ENCODE assay signal across 16 mouse cellular contexts in genomic region chr10:76275256-76275655, GRCm38 (mm10). TPM values are rescaled to one million over a fixed set of nuclear protein-coding genes. Genes with fewer than 3 reads are reported as not detected.
"Had no signal": no experiment of that assay in that cellular context is flagged by ENCODE, and none has a peak within 500 bp of the region (broad histone marks: within the 10 kb centered on the region; RNA-seq: fewer than 3 reads in every experiment).

No protein-coding gene starts in this region.

- H3K9ac ChIP-seq: liver, embryonic 15.5 days; neural tube, embryonic 15.5 days had no signal

- H3K4me1 ChIP-seq: limb, embryonic 10.5 days; liver, embryonic 15.5 days; midbrain, embryonic 10.5 days; neural tube, embryonic 15.5 days had no signal

- H3K9me3 ChIP-seq: limb, embryonic 10.5 days; liver, embryonic 15.5 days; midbrain, embryonic 10.5 days; neural tube, embryonic 15.5 days had no signal

- H3K4me2 ChIP-seq: liver, embryonic 11.5 days; liver, embryonic 15.5 days; neural tube, embryonic 15.5 days had no signal

- H3K27me3 ChIP-seq: liver, embryonic 15.5 days; neural tube, embryonic 15.5 days had no signal

- ATAC-seq: intestine, embryonic 16.5 days; lung, postnatal 0 days had no signal

- H3K4me3 ChIP-seq: limb, embryonic 10.5 days; liver, embryonic 15.5 days; midbrain, embryonic 10.5 days; myocyte; neural tube, embryonic 15.5 days had no signal

- DNase-seq: lung, adult 2 months; lung, postnatal 4 days; midbrain, embryonic 14.5 days; right cerebral cortex, adult 18-20 months; right cerebral cortex, postnatal 25 days; spleen, adult 18-20 months; thymus, adult 2 months; thymus, postnatal 25 days had no signal

- H3K27ac ChIP-seq: limb, embryonic 10.5 days; liver, embryonic 15.5 days; midbrain, embryonic 10.5 days; neural tube, embryonic 15.5 days had no signal

RNA-seq across cellular contexts. Expression of gene S100b, which starts 21.6 kb away (rescaled TPM):
- polyA plus RNA-seq: limb, embryonic 10.5 days; liver, embryonic 11.5 days; midbrain, embryonic 10.5 days had no signal
